Mouse (Mus musculus) kidney, embryonic 16.5 days (tissue): ENCODE results near the gene Ankrd44. TPM values are rescaled to one million over a fixed set of nuclear protein-coding genes. Genes with fewer than 3 reads are reported as not detected.

Experiments used
- ATAC-seq: fragments of 200-750 bp; cut with Nextera tagmentation; 2 replicates; pipeline ENCODE4 v1.8.0; 2017; ENCODE audit warnings: moderate TSS enrichment; ENCODE audit not compliant: low FRiP score, low TSS enrichment
- H3K27ac ChIP-seq: fragments of 300-500 bp; sonication (generic); 2 replicates; pipeline ENCODE4 v1.5.1; 2014; ENCODE audit warnings: low read length
- H3K27me3 ChIP-seq: fragments of 300-500 bp; sonication (generic); 2 replicates; pipeline ENCODE4 v1.6.1; 2014; ENCODE audit warnings: low read length, control low read depth, mixed read lengths; ENCODE audit not compliant: insufficient read depth
- H3K36me3 ChIP-seq: fragments of 300-500 bp; sonication (generic); 2 replicates; pipeline ENCODE4 v1.6.1; 2014; ENCODE audit warnings: low read length, control low read depth, mixed read lengths; ENCODE audit not compliant: insufficient read depth
- H3K4me1 ChIP-seq: fragments of 300-500 bp; sonication (generic); 2 replicates; pipeline ENCODE4 v1.6.1; 2014; ENCODE audit warnings: low read length, control low read depth, mixed read lengths; ENCODE audit not compliant: insufficient read depth
- H3K4me2 ChIP-seq: fragments of 300-500 bp; sonication (generic); replicated peaks from 2 replicates; pipeline ENCODE4 v1.6.1; 2014; ENCODE audit warnings: low read depth, low read length
- H3K4me3 ChIP-seq: fragments of 300-500 bp; sonication (generic); 2 replicates; pipeline ENCODE4 v1.5.1; 2014; ENCODE audit warnings: mild to moderate bottlenecking, low read length
- H3K9ac ChIP-seq: fragments of 300-500 bp; sonication (generic); replicated peaks from 2 replicates; pipeline ENCODE4 v1.6.1; 2014; ENCODE audit warnings: low read length
- H3K9me3 ChIP-seq: fragments of 300-500 bp; sonication (generic); 2 replicates; pipeline ENCODE4 v1.6.1; 2016; ENCODE audit warnings: low read length, control low read depth
- WGBS: fragments of 180-500 bp; shearing (Covaris S2); extraction: QIAGEN DNeasy Blood & Tissue Kit; methylation state at CpG from one replicate; pipeline ENCODE4 v1.1.7; 2014; 5-methylcytosine and 5-hydroxymethylcytosine counted together
- microRNA-seq: library from miRNA; unstranded; fragments of <30 nt; microRNA quantifications from one replicate; pipeline ENCODE4, GENCODE M21; 2016
- polyA plus RNA-seq: library from polyadenylated mRNA; unstranded; fragments of >200 nt; fragmentation: Nextera tagmentation; extraction: Ambion mirVana; gene quantifications from 2 replicates; pipeline ENCODE4 v1.2.1, GENCODE M21; 2015

The Ankrd44 gene
- polyA plus RNA-seq, 1 experiment from 2014 or later = 6.6 TPM

- Histone ChIP-seq H3K27ac (no peak overlapping the region), H3K4me1 (no peaks in the 10 kb centered on the region), H3K4me3 (no peak overlapping the region), H3K27me3 (no peaks in the 10 kb centered on the region), H3K4me2 (no peak overlapping the region), H3K36me3 (no peaks in the 10 kb centered on the region), H3K9ac (no peak overlapping the region), H3K9me3 (no peaks in the 10 kb centered on the region)
- WGBS = 78% methylated on average over 1 of the region's 1 CpGs
- ATAC-seq = no peak
Measured at GRCm38 (mm10) chr1:54606936-54607335, 319.3 kb downstream of the Ankrd44 start.

GRCm38 (mm10) chr1:54601692-54602091 is 324.5 kb downstream of the Ankrd44 start:
- no peak overlapping the region for H3K4me3 ChIP-seq
- H3K36me3 ChIP-seq = no peaks in the 10 kb centered on the region
- no peak overlapping the region for H3K27ac ChIP-seq
- 91% methylated on average over 9 of the region's 9 CpGs for WGBS
- H3K9ac ChIP-seq = no peak overlapping the region
- no peaks in the 10 kb centered on the region for H3K4me1 ChIP-seq
- H3K9me3 ChIP-seq = no peaks in the 10 kb centered on the region
- no peak overlapping the region for H3K4me2 ChIP-seq
- no peak for ATAC-seq
- H3K27me3 ChIP-seq = no peaks in the 10 kb centered on the region

- Histone ChIP-seq H3K4me2 (no peak overlapping the region), H3K27me3 (no peaks in the 10 kb centered on the region), H3K4me1 (no peaks in the 10 kb centered on the region), H3K27ac (no peak overlapping the region), H3K9ac (no peak overlapping the region), H3K9me3 (no peaks in the 10 kb centered on the region), H3K4me3 (no peak overlapping the region), H3K36me3 (no peaks in the 10 kb centered on the region)
- 61% methylated on average over 1 of the region's 1 CpGs for WGBS
- no peak for ATAC-seq
Measured at GRCm38 (mm10) chr1:54600275-54600674, 325.9 kb downstream of the Ankrd44 start.

GRCm38 (mm10) chr1:54597594-54598217 is 328.5 kb downstream of the Ankrd44 start:
- H3K4me3 ChIP-seq = no peak overlapping the region
- H3K36me3 ChIP-seq = no peaks in the 10 kb centered on the region
- H3K27ac ChIP-seq = no peak overlapping the region
- ATAC-seq = no peak
- H3K4me2 ChIP-seq = no peak overlapping the region
- no peaks in the 10 kb centered on the region for H3K9me3 ChIP-seq
- H3K4me1 ChIP-seq = no peaks in the 10 kb centered on the region
- H3K9ac ChIP-seq = no peak overlapping the region
- no peaks in the 10 kb centered on the region for H3K27me3 ChIP-seq
- WGBS = 78% methylated on average over 4 of the region's 4 CpGs

DNA sequence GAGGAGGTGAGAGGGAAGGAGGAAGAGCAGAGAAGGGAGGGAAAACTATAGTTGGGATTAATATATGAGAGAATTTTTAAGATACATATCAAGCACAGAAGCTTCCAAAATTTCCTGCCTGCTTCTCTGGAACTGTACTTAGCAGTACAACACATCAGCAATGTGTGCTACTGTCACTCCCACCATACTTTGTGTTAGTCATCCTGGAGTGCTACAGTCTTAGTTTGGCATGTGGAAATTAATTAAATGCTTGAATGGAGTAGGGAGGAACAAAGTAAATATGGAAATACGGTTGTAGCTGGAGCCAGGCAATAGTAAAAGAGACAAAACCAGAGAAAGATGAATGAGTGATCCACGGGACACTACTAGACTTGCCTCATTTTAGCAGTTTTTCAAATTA is 330.0 kb downstream of the Ankrd44 start:
- H3K9ac ChIP-seq = no peak overlapping the region
- WGBS = 59% methylated on average over 2 of the region's 2 CpGs
- no peak for ATAC-seq

More for the DNA sequence above, 330.0 kb downstream of the Ankrd44 start:
- H3K4me1 ChIP-seq = no peaks in the 10 kb centered on the region
- no peak overlapping the region for H3K27ac ChIP-seq
- H3K4me2 ChIP-seq = no peak overlapping the region
- no peak overlapping the region for H3K4me3 ChIP-seq
- no peaks in the 10 kb centered on the region for H3K9me3 ChIP-seq
- H3K36me3 ChIP-seq = no peaks in the 10 kb centered on the region
- H3K27me3 ChIP-seq = no peaks in the 10 kb centered on the region

Small RNA genes lying within 50 kb of the gene (microRNA-seq; reads per million reads assigned to microRNA genes)
- gene Gm24053 = not detected

Other genes starting within 250 kb of the Ankrd44 start
- gene Sf3b1, start 101.1 kb upstream of the Ankrd44 start, polyA plus RNA-seq = 284 and 299 TPM in 2 replicates
- 15.3 and 16.5 TPM in 2 replicates for gene Coq10b, start 126.4 kb upstream of the Ankrd44 start, polyA plus RNA-seq
- 404 and 411 TPM in 2 replicates for gene Hspe1, start 161.7 kb upstream of the Ankrd44 start, polyA plus RNA-seq
- 480 and 498 TPM in 2 replicates for gene Hspd1, start 161.9 kb upstream of the Ankrd44 start, polyA plus RNA-seq
- 134 and 139 TPM in 2 replicates for gene Mob4, start 204.8 kb upstream of the Ankrd44 start, polyA plus RNA-seq